Mouse (Mus musculus) kidney, adult 2 months (tissue): ENCODE results near the gene Slc4a3.

Source experiments
- CTCF ChIP-seq: fragments of 200-500 bp; conservative IDR thresholded peaks from 2 replicates; pipeline ENCODE4 v1.5.1; 2011; ENCODE audit warnings: low read depth, mild to moderate bottlenecking, control low read depth, low read length, moderate library complexity, mixed read lengths; ENCODE audit not compliant: insufficient read depth, insufficient read length
- POLR2A ChIP-seq: fragments of 200-500 bp; IDR thresholded peaks from one replicate; pipeline ENCODE4 v1.6.1; 2011; ENCODE audit warnings: low read depth, low read length, control low read depth

DNA sequence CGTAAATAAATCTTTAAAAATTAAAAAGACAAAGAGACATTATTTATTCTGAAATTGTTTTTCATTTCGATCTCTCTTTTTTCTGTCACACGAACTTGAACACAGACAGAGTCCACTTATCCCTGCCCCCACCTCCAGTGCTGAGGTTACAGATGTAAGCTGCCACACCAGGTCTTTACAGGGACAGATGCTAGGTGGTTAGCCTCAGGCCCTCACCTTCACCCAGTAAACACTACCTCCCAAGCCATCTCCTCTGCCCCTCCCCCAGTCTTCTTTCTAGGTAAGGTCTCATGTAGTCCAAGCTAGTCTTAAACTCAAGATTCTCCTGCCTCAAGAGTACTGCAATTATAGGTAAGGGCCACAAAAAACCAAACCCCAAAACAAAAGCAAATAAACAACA is 33.5 kb upstream of the Slc4a3 start:
- no peak for TF ChIP-seq CTCF
- no peak for TF ChIP-seq POLR2A
